Mouse (Mus musculus): ENCODE measurements around the gene Wap. TPM values are rescaled to one million over a fixed set of nuclear protein-coding genes. Genes with fewer than 3 reads are reported as not detected.
A peak's percentile ranks its signal among the peaks of the same experiment; 100 is the strongest.
"Not testable (repeated sequence)": the region's sequence is repeated elsewhere in the genome, so short reads cannot be mapped to it uniquely, and the experiment has no call there.

The Wap gene
- polyA plus RNA-seq, 1 experiment = not detected

DNA sequence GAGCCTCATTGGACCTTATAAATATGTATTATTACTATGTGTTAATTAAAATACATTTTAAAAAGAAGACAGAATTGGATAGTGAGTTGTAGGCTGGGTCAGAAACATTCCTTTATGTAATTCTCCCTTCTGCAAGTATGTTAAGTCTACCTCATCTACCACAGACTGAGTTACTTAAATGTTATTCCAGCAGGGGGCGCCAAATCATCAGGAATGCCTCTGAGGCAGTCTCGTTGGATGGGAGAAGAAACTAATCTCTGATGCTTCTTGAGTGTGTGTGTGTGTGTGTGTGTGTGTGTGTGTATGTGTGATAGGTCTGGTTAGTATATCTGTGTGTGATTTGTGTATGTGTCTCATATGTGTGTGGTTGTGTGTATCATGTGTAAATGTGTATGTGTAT lies 16.5 kb upstream of the Wap start:
- no peaks in the 10 kb centered on the region; the same call in 1 of the 2 replicates for H3K4me1 ChIP-seq (ENCODE audit: control insufficient read depth, insufficient read depth, insufficient read length)
- TF ChIP-seq POLR2A (IDR thresholded peaks at IDR 0.05; ENCODE audit: low read depth, low read length) (no peak), CTCF (IDR thresholded peaks at IDR 0.05; ENCODE audit: extremely low read depth, insufficient read depth, insufficient read length, insufficient replicate concordance) (peak; percentile 67; the same call in 1 of the 2 replicates)
- H3K27me3 ChIP-seq (ENCODE audit: control insufficient read depth, insufficient read depth, low read length) = no peaks in the 10 kb centered on the region
- DNase-seq (ENCODE audit: low read depth in 1 of 2, low spot score in 2 of 2) = peak; percentile 66 to 71
- 0% methylated on average over 2 of the region's 2 CpGs for WGBS
- no peak overlapping the region for H3K4me3 ChIP-seq (ENCODE audit: extremely low read depth, insufficient read depth, insufficient read length)
- H3K27ac ChIP-seq (ENCODE audit: insufficient read depth, low read length) = no peak overlapping the region
- H3K36me3 ChIP-seq (ENCODE audit: control insufficient read depth, insufficient read depth, low read length) = no peaks in the 10 kb centered on the region

- not testable (repeated sequence) for H3K4me1 ChIP-seq (ENCODE audit: control insufficient read depth, insufficient read depth, insufficient read length); DNase-seq (ENCODE audit: low read depth in 1 of 2, low spot score in 2 of 2); H3K27me3 ChIP-seq (ENCODE audit: control insufficient read depth, insufficient read depth, low read length); H3K4me3 ChIP-seq (ENCODE audit: extremely low read depth, insufficient read depth, insufficient read length); H3K36me3 ChIP-seq (ENCODE audit: control insufficient read depth, insufficient read depth, low read length); H3K27ac ChIP-seq (ENCODE audit: insufficient read depth, low read length)
- WGBS = 79% methylated on average over 3 of the region's 3 CpGs
These were observed 14.5 kb upstream of the Wap start for GRCm38 (mm10) chr11:6652978-6653377.

DNA sequence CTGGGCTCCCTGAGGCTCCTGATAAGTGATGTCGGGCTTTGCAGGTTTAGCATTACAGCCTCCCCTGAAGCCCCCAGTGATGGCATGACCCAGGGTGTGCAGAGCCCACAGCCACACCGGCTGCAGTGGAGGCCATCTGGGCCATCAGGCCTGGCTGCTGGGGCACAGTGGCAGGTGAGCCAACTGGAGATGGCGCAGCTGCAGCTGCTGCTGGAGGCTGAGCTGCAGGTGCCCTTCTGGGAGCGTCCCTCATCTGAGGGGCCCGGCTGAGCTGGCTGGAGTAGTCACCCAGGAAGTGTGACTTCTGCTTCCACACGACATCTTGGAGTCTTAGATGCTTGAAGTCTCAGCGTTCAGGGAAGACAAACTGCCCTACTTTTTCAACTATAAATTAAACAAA lies 12.1 kb upstream of the Wap start:
- H3K27me3 ChIP-seq (ENCODE audit: control insufficient read depth, insufficient read depth, low read length) = no peaks in the 10 kb centered on the region
- no peak overlapping the region for H3K27ac ChIP-seq (ENCODE audit: insufficient read depth, low read length)
- DNase-seq (ENCODE audit: low read depth in 1 of 2, low spot score in 2 of 2) = no peak
- no peaks in the 10 kb centered on the region; the same call in 1 of the 2 replicates for H3K4me1 ChIP-seq (ENCODE audit: control insufficient read depth, insufficient read depth, insufficient read length)
- H3K4me3 ChIP-seq (ENCODE audit: extremely low read depth, insufficient read depth, insufficient read length) = no peak overlapping the region
- WGBS = 35% methylated on average over 7 of the region's 7 CpGs
- H3K36me3 ChIP-seq (ENCODE audit: control insufficient read depth, insufficient read depth, low read length) = no peaks in the 10 kb centered on the region
- TF ChIP-seq CTCF (IDR thresholded peaks at IDR 0.05; ENCODE audit: extremely low read depth, insufficient read depth, insufficient read length, insufficient replicate concordance) (no peak), POLR2A (IDR thresholded peaks at IDR 0.05; ENCODE audit: low read depth, low read length) (no peak)

- H3K27ac ChIP-seq (ENCODE audit: insufficient read depth, low read length) = no peak overlapping the region
- H3K27me3 ChIP-seq (ENCODE audit: control insufficient read depth, insufficient read depth, low read length) = no peaks in the 10 kb centered on the region
- H3K36me3 ChIP-seq (ENCODE audit: control insufficient read depth, insufficient read depth, low read length) = no peaks in the 10 kb centered on the region
- no peak for DNase-seq (ENCODE audit: low read depth in 1 of 2, low spot score in 2 of 2)
- no peaks in the 10 kb centered on the region; the same call in 1 of the 2 replicates for H3K4me1 ChIP-seq (ENCODE audit: control insufficient read depth, insufficient read depth, insufficient read length)
- WGBS = 52% methylated on average over 9 of the region's 9 CpGs
- TF ChIP-seq CTCF (IDR thresholded peaks at IDR 0.05; ENCODE audit: extremely low read depth, insufficient read depth, insufficient read length, insufficient replicate concordance) = peak; percentile 20; the same call in 1 of the 2 replicates
- no peak for TF ChIP-seq POLR2A (IDR thresholded peaks at IDR 0.05; ENCODE audit: low read depth, low read length)
- no peak overlapping the region for H3K4me3 ChIP-seq (ENCODE audit: extremely low read depth, insufficient read depth, insufficient read length)
These were observed 9.6 kb upstream of the Wap start for GRCm38 (mm10) chr11:6647831-6648724.

GRCm38 (mm10) chr11:6644566-6644965 lies 6.1 kb upstream of the Wap start:
- Histone ChIP-seq H3K36me3 (ENCODE audit: control insufficient read depth, insufficient read depth, low read length) (no peaks in the 10 kb centered on the region), H3K4me3 (ENCODE audit: extremely low read depth, insufficient read depth, insufficient read length) (no peak overlapping the region), H3K4me1 (ENCODE audit: control insufficient read depth, insufficient read depth, insufficient read length) (no peaks in the 10 kb centered on the region), H3K27ac (ENCODE audit: insufficient read depth, low read length) (no peak overlapping the region), H3K27me3 (ENCODE audit: control insufficient read depth, insufficient read depth, low read length) (no peaks in the 10 kb centered on the region)
- no peak for TF ChIP-seq CTCF (IDR thresholded peaks at IDR 0.05; ENCODE audit: extremely low read depth, insufficient read depth, insufficient read length, insufficient replicate concordance)
- TF ChIP-seq POLR2A (IDR thresholded peaks at IDR 0.05; ENCODE audit: low read depth, low read length) = no peak
- DNase-seq (ENCODE audit: low read depth in 1 of 2, low spot score in 2 of 2) = no peak
- 77% methylated on average over 6 of the region's 6 CpGs for WGBS

GRCm38 (mm10) chr11:6639072-6639471 lies 635 bp upstream of the Wap start:
- H3K27me3 ChIP-seq (ENCODE audit: control insufficient read depth, insufficient read depth, low read length) = no peaks in the 10 kb centered on the region
- no peak for DNase-seq (ENCODE audit: low read depth in 1 of 2, low spot score in 2 of 2)
- H3K4me3 ChIP-seq (ENCODE audit: extremely low read depth, insufficient read depth, insufficient read length) = no peak overlapping the region
- no peaks in the 10 kb centered on the region for H3K4me1 ChIP-seq (ENCODE audit: control insufficient read depth, insufficient read depth, insufficient read length)
- H3K36me3 ChIP-seq (ENCODE audit: control insufficient read depth, insufficient read depth, low read length) = no peaks in the 10 kb centered on the region
- WGBS = 68% methylated on average over 6 of the region's 6 CpGs
- no peak for TF ChIP-seq POLR2A (IDR thresholded peaks at IDR 0.05; ENCODE audit: low read depth, low read length)
- no peak for TF ChIP-seq CTCF (IDR thresholded peaks at IDR 0.05; ENCODE audit: extremely low read depth, insufficient read depth, insufficient read length, insufficient replicate concordance)
- no peak overlapping the region for H3K27ac ChIP-seq (ENCODE audit: insufficient read depth, low read length)

- DNase-seq (ENCODE audit: low read depth in 1 of 2, low spot score in 2 of 2) = no peak
- Histone ChIP-seq H3K27ac (ENCODE audit: insufficient read depth, low read length) (no peak overlapping the region), H3K4me3 (ENCODE audit: extremely low read depth, insufficient read depth, insufficient read length) (no peak overlapping the region), H3K36me3 (ENCODE audit: control insufficient read depth, insufficient read depth, low read length) (no peaks in the 10 kb centered on the region), H3K4me1 (ENCODE audit: control insufficient read depth, insufficient read depth, insufficient read length) (no peaks in the 10 kb centered on the region), H3K27me3 (ENCODE audit: control insufficient read depth, insufficient read depth, low read length) (0 out of 2 replicates have a peak, but pooled peaks cover 1% of the 10 kb centered on the region)
- TF ChIP-seq CTCF (IDR thresholded peaks at IDR 0.05; ENCODE audit: extremely low read depth, insufficient read depth, insufficient read length, insufficient replicate concordance) (peak; percentile 13; the same call in 1 of the 2 replicates), POLR2A (IDR thresholded peaks at IDR 0.05; ENCODE audit: low read depth, low read length) (no peak)
- 81% methylated on average over 8 of the region's 8 CpGs for WGBS
These were observed 2.3 kb downstream of the Wap start for GRCm38 (mm10) chr11:6636150-6636549.
